Mouse (Mus musculus): Measurements from ENCODE around the gene Commd1. TPM values are rescaled to one million over a fixed set of nuclear protein-coding genes. Genes with fewer than 3 reads are reported as not detected.

The Commd1 gene
- 10 to 100 TPM; 52.6 to 64.1 TPM for total RNA-seq (2021)

DNA sequence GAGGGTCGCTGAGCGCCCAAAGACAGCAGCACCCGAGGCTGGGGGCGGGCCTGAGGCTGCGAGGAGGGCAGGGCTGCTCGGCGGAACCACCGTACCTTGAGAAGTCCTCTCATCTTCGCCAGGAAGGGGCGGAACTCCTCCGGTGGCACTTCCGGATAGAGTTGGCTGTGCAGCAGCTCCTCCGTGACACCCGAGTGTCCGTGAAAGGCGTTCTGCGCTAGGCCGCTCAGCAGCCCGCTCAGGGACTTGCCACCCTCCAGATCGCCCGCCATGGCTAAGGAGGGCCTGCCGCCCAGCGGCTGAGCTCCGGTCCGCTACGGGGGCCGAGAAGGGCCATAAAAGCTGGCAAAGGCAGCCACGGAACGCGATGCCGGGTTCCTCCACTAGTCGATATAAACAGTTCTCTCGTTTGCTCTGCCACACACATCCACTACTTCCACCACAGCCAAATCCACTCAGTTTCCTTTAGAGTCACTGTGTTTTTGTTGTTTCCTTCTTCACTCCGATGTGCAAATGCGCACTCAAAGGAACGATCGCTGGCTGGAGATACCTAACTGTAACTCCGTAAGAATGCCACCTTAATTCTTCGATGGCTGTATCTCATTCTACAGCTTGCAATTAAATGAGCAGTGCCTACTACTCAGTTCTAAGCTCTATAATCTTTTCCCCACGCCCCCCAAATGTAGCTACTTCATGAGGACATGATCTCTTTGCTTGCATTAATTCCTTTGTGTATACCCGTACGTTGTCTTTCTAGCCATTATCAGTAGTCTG lies at the start of gene Commd1, which contains the start of gene Gm28048:
Gene Commd1, minus strand, starts transcription at position 399 of the 774 bp plus-strand sequence.
Gene Gm28048, minus strand, starts transcription at position 107 of the 774 bp plus-strand sequence.
- DNase-seq = peak; percentile 96

GRCm38 (mm10) chr11:23029399-23029798 lies 47.2 kb upstream of the Commd1 start:
- DNase-seq = no peak

GRCm38 (mm10) chr11:23028957-23029356 lies 46.8 kb upstream of the Commd1 start:
- DNase-seq = no peak

- no peak for DNase-seq
These were observed 42.0 kb upstream of the Commd1 start for GRCm38 (mm10) chr11:23024169-23024568.

DNA sequence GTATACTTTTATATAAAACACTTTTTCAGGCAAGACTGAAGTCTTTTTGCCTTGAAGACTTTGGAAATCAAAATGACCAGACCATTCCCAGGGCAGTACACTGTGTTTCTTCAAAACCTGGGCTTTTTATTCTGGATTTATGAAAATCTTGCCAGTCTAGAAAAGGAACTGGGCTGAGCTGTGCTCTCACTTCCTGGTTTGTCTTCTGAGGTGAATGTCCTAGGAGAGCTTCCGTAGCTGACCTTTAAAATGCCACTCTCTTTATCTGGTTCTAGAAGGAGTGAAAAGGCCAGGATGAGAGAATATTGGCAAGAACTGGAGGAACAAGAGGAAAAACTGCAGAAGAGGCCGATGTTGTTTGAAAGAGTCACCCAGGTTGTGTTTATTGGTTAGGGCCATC lies 41.0 kb upstream of the Commd1 start:
- DNase-seq = no peak

DNA sequence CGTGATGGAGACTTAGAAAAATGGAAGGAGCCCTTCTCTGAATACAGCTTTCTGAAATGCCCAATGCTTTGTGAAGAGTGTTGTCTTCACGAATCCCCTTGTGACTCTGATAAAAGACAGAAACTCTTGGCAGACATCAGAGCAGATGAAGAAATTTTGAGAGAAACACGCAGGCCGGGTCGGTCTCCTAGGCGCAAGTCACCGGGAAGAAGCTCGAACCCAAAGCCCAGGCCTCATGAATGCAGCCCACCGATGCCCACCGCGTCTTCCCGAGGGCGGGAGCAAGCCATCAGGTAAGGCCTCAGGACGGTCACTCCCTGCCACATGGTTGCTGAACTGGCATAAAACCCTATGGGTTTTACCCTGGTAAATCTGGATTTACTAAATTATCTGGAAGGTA lies 38.7 kb upstream of the Commd1 start:
- DNase-seq = no peak

- DNase-seq = no peak
These were observed 38.1 kb upstream of the Commd1 start for GRCm38 (mm10) chr11:23020116-23020770.

- no peak for DNase-seq
These were observed 35.8 kb upstream of the Commd1 start for GRCm38 (mm10) chr11:23017943-23018342.

DNA sequence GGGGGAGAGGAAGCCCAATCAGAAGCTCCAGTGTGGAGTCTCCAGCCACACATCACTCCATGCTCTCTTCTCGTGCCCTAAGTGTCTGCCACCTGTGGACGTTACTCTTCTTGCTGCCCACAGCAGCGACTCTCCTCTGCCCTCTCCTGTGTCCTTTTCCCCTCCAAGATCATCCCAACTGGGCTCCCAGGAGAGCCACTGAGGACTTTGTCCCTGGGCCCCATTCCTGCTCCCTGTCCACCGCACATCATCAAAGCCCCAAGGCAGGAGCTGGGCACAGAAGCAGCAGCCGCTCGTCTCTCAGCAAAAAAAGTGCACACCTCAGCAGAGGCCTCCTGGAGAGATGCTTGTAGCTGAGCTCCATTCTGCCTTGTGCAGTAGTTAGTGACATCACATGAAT lies 32.8 kb upstream of the Commd1 start:
- DNase-seq = no peak

- DNase-seq = no peak
These were observed 31.6 kb upstream of the Commd1 start for GRCm38 (mm10) chr11:23013580-23014294.

DNA sequence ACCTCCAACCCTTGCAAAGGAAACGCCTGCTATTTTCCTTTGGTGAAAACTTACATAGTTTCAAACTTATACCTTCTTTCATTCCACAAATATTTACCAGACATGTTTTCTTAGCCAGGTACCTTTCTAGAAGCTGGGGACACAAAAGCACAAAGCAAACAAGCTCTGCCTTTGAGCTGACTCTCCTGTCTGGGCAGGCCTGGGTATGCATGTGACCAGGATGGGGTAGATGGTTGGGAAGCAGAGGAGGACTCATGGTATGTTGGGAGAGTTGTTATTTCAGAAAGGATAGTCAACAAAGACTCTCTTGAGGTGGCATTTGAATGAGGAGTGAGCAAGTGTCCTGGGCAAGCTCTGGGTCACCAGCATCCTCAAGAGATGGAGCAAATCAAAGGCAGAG lies 30.9 kb upstream of the Commd1 start:
- DNase-seq = no peak

DNA sequence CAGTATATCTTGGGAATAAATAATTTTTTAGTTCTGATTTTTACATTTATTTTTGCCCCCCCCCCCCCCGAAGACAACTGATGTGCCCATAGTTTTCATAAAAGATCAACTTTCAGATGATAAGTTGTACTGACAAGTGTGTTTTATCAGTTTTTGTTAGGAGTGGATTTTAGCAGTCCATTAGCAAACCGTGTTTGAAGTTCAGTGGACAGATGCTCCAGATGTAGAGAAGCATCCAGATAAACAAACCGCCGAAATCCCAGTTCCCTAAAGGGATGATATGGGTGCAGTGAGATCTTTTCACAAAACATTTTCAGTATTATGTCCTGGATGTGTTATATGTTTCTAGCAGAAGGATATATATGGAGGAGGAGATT lies 26.6 kb upstream of the Commd1 start:
- DNase-seq = no peak

- peak; percentile 79 to 83 for DNase-seq
These were observed 26.1 kb upstream of the Commd1 start for GRCm38 (mm10) chr11:23008181-23008823.

GRCm38 (mm10) chr11:23007481-23008180 lies 25.4 kb upstream of the Commd1 start, which contains the start of gene Fam161a:
Gene Fam161a (plus strand): TSS chr11:23007531.
- peak; percentile 77 for DNase-seq

- no peak for DNase-seq
These were observed 24.9 kb upstream of the Commd1 start for GRCm38 (mm10) chr11:23007166-23007480.

GRCm38 (mm10) chr11:23005276-23005675 lies 23.1 kb upstream of the Commd1 start:
- no peak for DNase-seq

GRCm38 (mm10) chr11:22998308-22998707 lies 16.1 kb upstream of the Commd1 start:
- DNase-seq = no peak

GRCm38 (mm10) chr11:22995461-22995860 lies 13.3 kb upstream of the Commd1 start:
- DNase-seq = no peak

DNA sequence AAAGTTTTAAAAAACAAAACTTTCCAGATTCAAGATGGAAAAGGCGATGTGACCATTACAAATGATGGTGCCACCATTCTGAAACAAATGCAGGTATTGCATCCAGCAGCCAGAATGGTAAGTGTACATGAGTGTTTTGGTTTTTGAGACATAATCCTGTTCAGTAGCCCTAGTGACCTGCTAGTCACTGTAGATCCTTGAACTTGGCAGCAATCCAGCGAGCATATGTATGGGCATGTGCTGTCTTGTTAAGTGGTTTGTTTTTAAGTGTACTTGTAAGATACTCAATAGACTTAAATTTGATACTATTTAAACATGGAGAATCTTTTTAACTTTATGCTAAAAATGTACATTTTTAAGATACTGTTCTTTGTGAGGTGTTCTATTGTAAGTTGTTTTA lies 12.1 kb upstream of the Commd1 start:
- no peak for DNase-seq

DNA sequence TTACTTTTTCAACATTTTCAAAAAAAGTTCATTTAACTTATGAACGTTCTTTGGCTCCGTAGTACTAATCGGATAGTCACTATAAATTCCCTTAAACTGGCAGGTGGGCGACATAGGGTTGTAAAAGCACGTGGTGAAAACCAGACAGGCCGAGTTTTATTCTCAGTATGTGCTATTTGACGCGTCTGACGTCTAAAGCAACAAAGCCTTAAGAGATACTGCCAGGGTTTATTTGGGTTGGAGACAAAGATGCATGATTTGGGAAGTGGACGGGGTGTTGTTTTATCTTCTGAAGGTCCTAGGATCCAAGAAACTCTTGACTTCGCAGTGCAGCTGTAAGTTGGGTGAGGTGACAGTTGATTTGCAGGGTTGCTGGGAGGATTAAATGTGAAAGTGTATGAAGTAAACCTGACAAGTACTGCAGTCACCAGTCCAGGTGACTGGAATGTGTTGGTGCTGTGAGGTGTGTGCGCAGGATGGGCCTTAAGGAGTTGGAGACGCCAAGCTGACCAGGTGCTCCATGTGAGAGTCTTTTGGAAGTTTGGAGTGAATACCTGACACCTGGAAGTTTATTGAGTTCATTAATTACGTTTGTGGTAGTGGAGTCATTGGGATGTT lies 9.1 kb upstream of the Commd1 start:
- no peak for DNase-seq

GRCm38 (mm10) chr11:22990393-22991126 lies 8.4 kb upstream of the Commd1 start, which contains the start of gene Cct4:
Gene Cct4 (plus strand): TSS chr11:22990519.
- peak; percentile 91 to 94 for DNase-seq

All from layer of hippocampus, postnatal 36 days (tissue).